Mouse (Mus musculus) thymus, postnatal 0 days (tissue): ENCODE results near the gene Rpn2. TPM values are rescaled to one million over a fixed set of nuclear protein-coding genes. Genes with fewer than 3 reads are reported as not detected.

ENCODE experiments used
- DNase-seq: peaks from one replicate; pipeline ENCODE4 v3.0.0-alpha.2; 2015; ENCODE audit warnings: low spot score
- polyA plus RNA-seq: library from polyadenylated mRNA; unstranded; fragments of >200 nt; fragmentation: Nextera tagmentation; extraction: Ambion mirVana; gene quantifications from 2 replicates; pipeline ENCODE4 v1.2.1, GENCODE M21; 2015

Gene Rpn2
- 160 and 169 TPM in 2 replicates for polyA plus RNA-seq

DNA sequence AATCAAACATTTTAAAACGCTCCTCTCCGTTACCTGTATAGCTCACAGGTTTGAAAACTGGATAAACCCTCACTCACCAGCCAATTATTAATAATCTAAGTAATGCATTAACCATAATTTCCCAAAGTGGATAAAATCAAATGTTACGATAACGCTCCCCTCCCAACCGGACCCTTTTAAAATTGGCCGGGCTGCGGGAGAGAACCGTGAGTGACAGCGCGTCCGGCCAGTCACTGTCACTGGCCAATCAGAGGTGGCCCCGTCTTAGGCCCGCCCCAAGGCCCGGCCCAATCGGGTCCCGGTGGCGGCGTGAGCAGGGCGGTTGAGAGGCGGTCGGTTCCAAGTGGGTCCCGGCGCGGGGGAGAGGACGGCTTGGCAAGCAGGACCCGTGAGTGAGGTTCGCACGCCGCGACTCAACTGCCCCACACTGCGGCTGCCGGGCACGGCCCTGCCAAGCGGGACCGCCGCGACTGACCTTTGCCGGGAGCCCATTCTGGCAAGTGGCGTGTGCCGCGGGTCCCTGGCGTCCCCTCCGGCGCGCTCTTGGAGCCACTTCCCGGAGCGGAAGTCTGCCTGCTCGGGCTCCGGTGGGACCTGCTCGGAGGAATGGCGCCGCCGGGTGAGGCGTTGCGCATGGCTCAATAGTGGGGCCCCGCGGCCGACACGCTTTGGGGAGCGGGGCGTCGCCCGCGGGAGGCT lies at the start of gene Rpn2:
TSS of gene Rpn2 (plus strand) at position 301 of the 699 bp plus-strand sequence.
- DNase-seq, result peak; percentile 94

DNA sequence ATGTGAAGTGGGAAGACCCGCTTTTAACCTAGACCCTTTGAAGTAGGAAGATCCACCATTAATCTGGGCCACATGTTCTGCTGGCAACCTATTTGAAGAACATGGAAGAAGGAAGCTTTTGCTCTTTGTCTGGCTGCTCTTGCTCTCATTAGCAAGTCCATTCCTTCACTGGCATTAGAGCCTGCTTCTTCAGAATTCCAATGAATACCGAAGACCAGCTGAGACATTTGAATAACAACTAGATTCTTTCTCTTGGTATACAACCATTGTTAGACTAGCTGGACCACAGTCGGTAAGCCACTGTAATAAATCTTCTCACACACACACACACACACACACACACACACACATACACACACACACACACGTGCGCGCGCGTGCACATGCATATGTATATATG lies 42.9 kb upstream of the Rpn2 start:
- DNase-seq, result no peak

DNA sequence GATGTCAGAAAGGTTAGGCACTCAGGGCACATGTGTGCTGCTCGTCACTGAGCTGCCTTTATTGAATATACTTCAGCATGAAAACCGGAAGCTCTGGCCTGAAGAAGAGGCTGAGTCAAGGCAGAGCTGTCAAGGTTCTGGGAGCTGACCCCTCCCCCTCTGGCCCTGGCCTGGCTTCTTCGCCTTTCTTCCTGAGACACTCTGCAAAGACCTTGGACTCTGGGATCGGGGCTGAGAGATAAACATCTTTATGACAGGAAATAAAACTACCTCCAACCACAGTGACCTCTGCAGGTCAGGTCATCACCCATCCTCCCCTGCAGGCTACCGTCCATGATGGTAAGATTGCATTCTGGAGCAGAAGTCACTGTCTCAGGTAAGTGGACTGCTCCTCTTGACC lies 33.8 kb upstream of the Rpn2 start:
- DNase-seq, result no peak

DNA sequence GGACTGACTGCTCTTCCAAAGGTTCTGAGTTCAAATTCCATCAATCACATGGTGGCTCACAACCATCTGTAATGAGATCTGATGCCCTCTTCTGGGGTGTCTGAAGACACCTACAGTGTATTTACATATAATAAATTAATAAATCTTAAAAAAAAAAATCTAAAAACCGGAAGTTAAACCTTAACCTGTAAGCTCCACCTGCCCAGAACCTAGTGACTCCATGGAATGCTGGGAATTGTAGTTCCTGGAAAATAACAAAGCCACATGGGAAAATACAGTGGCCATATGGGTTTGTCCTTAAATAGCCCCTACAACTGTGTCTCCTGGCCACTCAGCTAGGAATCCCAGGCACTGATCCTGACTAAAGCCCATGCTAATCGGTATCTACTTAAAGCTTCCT lies 33.2 kb upstream of the Rpn2 start:
- DNase-seq, result no peak

DNA sequence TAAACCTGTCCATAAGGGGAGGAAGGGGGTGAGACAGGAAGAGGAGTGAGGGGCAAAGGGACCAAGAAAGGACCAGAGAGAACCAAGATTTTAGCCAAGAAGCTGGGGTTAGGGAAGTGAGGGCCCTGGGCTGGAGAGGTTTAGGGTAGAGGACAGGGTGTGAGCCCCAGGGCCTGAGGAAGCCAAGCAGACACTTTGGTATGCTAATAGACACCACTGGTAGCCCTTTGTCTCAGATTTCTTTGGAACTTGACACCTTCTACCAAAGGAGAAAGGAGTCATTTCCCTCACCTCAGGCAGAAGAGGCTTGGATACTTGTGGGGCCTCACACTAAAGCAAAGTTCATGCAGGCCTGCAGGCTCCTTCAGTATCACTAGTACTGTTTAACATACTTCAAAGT lies 30.7 kb upstream of the Rpn2 start:
- DNase-seq, result no peak

DNA sequence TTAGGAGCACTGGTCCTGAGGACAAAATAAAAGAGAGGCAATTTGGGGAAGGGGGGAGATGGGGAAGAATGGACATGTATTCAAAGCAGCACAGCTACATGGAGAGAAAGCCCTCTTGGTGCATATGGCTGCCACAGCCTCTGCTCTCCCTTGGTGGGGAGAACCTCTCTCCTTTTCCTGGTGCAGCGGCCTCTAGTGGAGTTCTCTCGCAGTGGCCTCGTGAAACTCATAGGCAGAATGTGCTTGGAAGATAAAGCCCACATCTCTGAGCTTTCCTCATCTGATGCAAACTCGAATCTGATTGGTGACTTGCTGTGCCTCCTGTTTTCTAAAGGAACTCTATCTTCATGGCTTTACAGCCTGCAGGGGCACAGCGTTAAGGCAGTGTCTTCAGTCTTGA lies 19.1 kb upstream of the Rpn2 start:
- DNase-seq, result peak; percentile 67

DNA sequence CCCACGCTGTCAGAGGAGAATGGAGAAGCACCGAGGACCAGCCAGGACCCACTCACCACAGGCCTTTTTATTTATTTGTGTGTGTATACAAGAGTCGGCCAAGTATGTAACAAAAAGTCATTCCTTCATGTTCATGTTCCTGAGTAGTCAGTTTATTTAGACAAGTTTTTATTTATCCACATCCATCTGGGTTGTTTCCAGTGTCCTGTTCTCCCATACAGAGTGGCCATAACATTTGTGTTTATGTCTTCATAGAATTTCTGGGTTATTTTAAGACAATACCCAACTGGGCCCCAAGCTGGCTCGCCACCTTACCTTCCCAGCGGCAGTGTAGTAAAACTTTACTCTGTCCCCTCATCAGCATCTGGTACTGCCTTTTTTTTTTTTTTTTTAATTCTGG lies 16.9 kb upstream of the Rpn2 start:
- DNase-seq, result no peak

DNA sequence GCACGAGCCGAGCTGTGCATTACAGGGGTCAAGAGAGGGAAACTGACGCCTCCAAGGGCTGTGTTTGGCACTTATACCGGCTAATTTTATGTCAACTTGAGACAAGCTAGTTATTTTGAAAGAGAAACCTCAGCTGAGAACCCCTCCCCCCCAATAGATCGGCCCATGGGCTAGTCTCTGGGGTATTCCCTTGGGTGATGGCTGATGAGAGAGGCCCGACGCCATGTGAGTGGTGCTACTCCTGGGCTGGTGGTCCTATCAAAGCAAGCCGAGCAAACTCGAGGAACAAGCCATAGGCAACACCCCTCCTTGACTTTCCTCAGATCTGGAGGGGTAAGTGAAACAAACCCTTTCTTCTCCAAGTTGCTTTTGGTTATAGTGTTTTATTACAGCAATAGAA lies 16.3 kb upstream of the Rpn2 start:
- no peak for DNase-seq

DNA sequence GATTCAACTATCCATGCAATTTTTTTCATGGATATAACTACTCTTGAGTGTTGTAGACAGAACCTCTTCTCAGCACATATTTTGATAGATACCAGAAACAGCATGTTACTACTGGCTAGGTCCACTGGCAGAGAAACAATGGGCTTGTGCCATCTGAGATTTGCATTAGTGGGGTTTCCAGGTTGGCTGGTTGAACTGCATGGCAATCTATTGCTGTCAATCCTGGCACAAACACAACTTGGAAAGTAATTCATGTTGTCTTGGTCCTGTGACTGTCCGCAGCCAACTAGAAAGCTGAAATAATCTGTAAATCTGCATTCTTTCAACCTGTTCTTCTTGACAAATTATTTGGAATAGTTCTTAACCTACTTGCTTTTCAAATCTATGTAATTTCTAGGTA lies 15.7 kb upstream of the Rpn2 start:
- no peak for DNase-seq

DNA sequence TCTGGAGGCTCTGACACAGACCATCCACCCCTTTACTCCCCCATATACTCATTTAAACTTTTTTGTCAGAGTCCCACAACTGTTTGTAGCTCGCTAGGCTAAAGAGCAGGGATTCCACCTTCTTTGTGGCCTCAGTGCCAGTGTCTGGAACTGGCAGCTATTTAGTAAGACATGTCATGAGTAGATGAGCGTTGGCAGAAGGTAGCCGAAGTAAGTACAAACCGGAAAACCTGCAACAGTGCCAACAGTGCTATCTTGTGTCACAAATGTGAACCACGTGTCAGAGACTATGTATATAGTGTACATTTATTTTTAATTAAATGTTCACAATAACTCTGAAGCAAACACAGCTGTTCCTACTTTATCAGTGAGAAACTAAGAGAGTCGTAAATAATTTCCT lies 15.0 kb upstream of the Rpn2 start:
- DNase-seq, result no peak

DNA sequence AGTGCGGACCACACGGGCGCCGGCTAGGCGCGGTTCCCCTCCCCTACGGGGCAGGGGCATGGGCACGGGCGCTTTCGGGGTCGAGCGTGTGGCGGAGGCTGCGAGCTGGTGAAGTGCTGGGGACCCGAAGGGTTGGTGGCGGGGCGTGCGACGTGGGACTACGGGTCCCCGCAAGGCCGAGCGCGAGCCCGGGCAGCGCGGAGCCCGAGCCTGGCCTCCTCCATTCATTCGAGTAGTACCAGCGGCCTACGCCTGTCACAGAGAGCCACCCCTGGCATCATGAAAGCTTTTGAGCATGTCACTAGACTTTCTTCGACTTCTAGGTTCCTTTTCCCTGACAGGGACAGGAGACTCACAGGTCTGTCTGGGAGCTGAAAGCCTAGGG lies 591 bp downstream of the Rpn2 start, which contains the start of gene Mroh8:
TSS of gene Mroh8 (minus strand) at position 134 of the 385 bp plus-strand sequence.
- no peak for DNase-seq

DNA sequence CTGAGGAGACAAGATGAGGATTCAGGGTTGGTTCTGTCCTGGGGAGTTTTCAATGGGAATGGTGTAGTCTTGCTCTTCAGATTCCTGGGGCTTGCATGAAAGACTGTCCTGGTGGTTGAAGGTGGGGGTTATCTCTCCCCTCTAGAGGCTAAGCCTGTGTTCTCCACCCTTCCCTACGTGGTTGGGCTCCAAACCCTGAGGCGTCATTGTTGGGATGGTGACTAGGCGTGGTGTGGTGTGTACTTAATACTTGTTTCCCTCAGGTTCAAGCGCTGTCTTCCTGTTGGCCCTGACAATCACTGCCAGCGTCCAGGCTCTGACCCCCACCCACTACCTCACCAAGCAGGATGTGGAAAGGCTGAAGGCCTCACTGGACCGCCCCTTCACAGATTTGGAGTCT lies 4.5 kb downstream of the Rpn2 start:
- no peak for DNase-seq

DNA sequence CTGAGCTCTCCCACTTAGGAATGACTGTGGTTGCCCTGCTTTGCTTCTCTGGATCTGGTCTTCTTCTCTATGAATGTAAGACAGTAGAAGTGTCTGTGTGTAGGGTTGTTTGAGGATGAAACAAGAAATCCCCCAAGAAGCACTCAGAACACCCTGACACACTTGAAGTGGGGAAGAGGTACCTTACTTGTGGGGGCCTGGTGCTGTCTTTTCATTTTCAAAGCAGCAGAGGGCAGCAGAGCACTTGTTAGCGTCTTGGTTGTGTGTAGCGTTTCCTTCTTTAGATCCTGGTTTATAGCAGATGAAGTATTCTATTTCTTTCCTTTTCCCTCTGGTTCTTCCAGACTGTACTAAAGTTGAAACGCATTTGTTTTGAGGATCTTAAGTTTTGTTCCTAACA lies 8.7 kb downstream of the Rpn2 start:
- DNase-seq, result peak; percentile 63

DNA sequence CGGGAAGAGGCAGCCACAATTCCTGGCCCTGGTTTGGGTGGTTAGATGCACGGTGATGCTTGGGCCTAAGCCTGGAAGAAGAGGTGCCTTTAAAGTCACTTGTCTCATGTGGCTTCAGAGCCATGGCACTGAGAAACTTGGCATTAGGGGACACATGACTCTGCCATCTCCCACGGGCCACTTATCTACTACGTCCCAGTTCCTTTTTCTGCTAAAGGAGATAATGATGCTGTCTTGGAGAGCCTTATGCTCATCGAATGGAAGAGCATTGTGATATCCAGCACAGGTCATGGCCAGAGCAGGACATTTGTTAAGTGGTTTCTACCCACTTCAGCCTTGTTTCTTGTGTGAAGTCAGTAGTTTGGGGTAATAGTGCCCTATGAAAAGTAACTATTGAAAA lies 10.2 kb downstream of the Rpn2 start:
- no peak for DNase-seq

DNA sequence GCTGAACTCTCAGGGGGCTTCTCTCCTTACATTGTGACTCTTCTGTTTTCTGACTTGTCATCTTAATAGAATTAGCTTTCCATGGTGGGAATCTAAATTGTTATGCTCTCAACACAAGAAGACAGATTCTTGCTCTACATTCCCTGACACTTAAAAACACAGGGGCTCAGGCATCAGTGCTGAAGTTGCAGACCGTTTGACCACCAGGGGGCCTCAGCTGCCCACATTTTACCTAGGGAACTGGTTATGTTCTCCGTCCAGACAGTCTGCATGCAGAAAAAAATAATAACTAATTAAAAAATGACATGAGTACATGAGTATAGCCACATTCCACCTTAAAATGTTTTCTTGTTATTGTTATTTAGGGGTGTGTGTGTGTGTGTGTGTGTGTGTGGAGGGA lies 13.3 kb downstream of the Rpn2 start:
- peak; percentile 44 for DNase-seq

DNA sequence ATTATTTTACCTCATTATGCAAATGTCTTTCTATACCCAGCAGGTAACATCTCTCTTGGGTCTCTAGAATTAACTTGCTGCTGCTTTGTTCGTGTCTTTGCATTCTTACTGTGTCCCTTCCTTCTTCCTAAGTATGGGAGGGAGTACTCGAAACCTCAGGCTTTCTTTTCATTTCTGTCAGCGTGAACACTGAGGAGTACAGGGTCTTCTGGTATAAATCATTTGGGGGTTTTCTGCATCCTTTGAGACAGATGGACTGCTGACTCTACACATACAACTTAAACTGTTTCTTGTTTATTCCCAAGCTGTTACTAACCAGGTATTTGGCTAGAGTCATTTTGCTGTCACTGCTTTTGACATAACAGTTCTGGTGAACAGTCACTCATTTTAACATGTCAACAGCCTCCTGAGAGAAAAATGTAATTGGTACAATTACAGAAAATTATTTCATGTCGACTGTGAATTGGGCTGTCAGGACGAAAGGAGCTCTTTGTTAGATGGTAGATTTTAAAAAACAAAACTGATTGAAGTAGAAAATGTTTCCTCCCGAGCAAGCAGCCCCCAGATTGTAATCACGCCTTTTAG lies 17.4 kb downstream of the Rpn2 start:
- DNase-seq, result no peak

DNA sequence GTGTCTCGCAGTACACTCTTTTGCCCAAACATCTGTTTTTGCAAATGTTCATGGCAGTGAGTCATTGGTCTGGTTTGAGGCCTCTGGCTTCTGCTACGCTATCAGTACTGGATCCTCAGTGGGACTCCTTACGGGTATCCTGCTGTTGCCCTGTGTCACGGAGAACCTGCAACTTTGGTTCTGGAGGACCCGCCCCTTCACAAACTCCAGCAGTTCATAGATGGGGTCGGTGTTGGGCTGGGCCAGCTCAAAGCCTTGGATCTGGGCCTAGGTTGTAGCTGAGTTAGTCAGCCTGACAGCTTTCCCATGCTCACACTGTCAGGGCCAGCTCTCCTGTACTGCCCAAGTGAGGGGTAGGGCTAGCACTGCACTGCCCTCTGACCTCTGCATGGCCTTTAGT lies 21.2 kb downstream of the Rpn2 start:
- DNase-seq, result no peak

DNA sequence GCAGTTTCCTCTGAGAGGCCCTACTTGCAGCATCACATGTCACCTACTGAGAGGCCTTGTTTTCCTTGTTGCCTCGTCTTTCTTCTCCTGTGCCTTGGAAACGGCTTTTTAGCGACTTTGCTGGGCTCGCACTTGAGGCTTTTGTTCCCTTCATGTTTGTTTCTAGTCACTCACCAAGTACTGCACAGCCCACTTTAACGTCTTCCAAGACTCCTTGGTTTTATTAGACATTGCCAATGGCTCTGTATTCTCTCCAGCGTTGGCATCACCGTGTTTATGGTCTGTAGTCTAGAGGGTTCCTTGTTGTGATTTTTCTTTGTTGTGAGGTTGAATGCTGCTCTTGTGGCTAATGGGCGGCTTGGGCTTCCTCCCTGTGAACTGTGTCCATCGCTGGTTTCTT lies 24.3 kb downstream of the Rpn2 start:
- no peak for DNase-seq

DNA sequence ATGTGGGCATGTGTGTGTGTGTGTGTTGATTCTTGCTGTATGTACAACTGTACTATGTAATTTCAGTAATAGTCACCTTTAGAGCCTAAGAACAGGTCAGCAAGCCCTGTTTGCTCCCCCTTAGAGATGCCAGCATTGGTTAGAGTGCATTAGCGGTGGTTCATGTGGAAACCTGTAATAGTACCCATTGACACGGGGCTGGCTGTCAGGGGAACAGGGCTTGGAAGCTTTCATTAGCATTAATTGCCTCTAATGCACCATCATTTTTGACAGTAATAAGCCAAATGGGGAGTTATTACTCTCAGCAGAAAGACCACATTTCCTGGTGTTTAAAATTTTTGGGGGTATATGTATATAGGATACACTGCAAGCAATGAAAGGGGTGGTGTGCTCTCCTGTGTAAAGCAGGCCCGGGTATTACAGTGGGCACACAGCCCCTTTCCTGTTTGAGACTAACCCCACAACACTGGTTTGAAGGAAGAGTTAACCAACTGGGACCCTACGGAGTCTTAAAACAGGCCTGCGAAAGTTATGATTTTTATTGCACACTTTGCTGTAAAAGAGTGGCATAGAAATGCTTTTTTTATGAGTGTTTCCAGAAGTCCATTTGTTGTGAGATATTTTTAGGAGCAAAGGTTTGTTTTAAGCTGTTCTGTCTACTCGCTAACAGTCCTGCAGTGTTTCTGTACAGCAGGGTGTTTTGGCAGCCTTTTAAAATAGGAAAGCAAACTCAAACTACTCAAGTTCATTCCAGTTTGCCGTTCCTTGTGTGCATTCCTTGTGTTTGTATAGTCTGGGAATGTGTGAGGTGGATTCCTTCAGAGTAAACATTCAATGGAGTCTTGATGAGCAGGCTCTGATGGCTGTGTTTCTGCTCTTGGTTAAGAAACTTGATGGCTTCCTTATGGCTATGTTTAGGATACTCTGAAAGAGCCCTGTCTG lies 27.5 kb downstream of the Rpn2 start:
- DNase-seq, result no peak

DNA sequence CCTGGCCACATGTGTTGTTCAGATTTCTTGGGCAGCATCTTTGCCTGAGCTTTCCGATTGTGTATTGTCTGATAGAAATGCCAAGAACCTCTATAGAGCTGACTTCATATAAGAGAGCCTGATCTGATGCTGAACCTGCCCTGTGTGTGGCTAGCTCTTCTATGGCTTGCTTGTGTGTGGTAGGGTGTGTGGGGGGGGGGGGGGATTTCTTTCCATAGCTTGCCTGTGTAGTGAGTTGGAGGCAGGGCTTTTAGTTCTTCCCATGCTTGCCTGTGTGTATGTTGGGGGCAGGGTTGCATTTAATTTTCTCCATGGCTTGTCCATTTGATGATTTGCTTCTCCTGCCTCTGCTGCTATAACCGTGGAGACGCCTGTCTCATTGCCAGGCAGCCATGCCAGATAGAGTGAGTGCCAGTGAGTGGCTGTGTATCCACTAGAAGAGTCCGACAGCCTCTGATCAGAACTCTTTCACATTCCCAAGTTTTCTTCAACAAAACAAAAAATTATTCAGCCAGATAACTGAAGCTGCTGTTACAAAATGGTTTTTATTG lies 29.0 kb downstream of the Rpn2 start:
- DNase-seq, result no peak

DNA sequence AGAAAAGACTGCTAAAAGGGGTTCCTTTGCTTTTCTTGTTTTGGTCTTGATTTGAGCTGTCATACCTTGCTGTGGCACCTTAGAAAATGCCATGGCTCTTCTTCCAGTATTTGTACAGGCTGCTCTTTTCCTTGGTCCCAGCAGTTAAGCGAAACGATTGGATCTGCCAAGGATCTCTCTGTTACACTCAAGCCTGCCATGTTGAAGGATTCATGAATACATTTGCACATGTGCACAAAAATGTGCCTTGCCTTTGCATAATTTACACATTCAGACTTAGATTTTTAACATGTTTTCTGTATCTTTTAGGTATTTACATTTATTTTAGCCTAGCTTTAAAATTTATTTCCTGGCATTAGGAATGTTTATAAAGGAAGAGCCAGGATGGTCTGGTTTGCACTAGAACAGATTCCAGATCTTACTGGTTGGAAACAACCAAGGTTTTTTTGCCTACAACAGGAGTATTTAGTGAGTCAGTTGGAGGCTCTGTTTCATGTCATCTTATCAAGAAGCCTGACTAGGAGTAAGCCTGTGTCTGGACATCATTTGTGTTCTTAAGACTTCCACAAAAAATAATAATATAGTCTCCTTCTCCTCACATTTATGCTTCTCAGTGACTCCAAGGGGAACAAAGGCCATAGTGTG lies 29.6 kb downstream of the Rpn2 start:
- no peak for DNase-seq
